Mouse (Mus musculus): ENCODE measurements at regions not wholly inside any gene's neighbourhood (a gene's known extent, or its start where the extent isn't known, plus 50 kb on each side); places are given as distances from the start of the nearest gene placed in this dataset.

GRCm38 (mm10) chr3:35280981-35281380, 472.9 kb upstream of the Atp11b start:
- TF ChIP-seq CTCF (IDR thresholded peaks at IDR 0.05) (no peak), EP300 (IDR thresholded peaks at IDR 0.05) (no peak)

All from lung, postnatal 0 days (tissue).